Mouse (Mus musculus) lung, postnatal 4 days (tissue): ENCODE measurements at regions not wholly inside any gene's neighbourhood (a gene's known extent, or its start where the extent isn't known, plus 50 kb on each side); places are given as distances from the start of the nearest gene placed in this dataset.

Experiments used
- DNase-seq, 2 experiments: peaks; one replicate each; pipeline ENCODE4 v3.0.0; 2021

DNA sequence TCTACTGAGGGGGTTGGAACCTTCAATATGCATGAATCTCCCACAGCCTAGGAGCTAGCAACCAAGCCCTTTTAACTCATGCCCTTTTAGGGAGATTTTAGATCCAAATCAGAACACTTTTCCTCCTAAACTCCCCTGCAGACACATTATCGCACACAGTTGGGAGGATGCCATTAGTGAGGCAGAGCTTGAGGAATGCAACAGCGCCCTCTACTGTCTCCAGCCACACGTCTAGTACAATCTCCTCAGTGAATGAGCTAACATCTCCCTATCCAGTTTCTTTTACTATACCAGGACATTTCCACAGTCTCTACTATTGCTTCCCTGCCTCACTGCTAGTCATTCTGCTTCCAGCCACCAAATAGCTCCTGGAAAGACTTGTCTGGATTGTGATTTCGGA, 59.3 kb downstream of the 1700080O16Rik start:
- DNase-seq = peak; percentile 39 to 48

GRCm38 (mm10) chrX:51911566-51911965, 61.0 kb downstream of the 1700080O16Rik start:
- DNase-seq = no peak

DNA sequence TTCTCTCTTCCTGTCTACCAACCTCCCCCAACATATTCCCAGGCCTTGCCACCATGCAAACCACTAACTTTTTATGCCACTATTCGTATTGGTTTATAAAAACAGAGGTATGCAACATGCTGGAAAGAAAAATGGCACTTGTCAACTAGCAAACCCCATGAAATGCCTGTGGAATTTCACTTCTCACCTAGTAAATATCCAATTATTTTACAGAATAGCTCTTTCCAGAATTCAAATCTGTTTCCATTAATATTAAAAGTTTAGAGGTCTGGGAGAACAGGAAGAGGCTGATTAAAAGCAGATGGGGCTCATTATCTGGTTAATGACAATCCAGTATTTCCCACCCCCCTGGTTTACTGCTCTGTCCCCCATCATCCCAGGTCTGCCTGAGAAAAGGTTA, 62.0 kb downstream of the 1700080O16Rik start:
- no peak for DNase-seq

GRCm38 (mm10) chrX:51898445-51898844, 74.1 kb downstream of the 1700080O16Rik start:
- DNase-seq = no peak

DNA sequence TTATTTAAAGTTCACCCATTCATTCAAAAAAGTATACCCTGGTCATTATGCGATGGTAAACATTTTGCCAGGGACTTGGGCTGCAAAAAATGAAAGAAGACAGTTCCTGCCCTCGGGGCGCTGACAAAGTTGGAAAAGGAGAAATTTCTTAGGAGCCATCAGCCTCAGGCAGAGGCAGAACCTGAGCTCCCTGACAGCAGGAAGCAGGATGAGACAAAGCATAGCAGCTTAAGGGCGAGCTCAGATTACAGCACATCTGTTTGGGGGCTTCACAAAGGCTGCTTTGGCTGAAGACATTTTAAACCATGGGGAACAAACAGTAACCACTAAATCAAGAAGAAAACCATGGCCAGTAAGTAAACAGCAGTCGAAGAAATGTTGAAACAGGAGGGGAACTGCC, 75.5 kb downstream of the 1700080O16Rik start:
- no peak for DNase-seq

GRCm38 (mm10) chrX:51895646-51896190, 76.9 kb downstream of the 1700080O16Rik start:
- no peak for DNase-seq

GRCm38 (mm10) chrX:51892716-51893115, 79.9 kb downstream of the 1700080O16Rik start:
- no peak for DNase-seq

- no peak for DNase-seq
Observed at GRCm38 (mm10) chrX:51886129-51886528, 85.1 kb upstream of the Usp26 start.
